Mouse (Mus musculus) thymus, adult 2 months (tissue): ENCODE results near the gene Lancl3.

ENCODE experiments used
- CTCF ChIP-seq: fragments of 200-500 bp; IDR thresholded peaks from 2 replicates; pipeline ENCODE4 v1.5.1; 2012; ENCODE audit warnings: mild to moderate bottlenecking, control low read depth, low read length, moderate library complexity, borderline replicate concordance; ENCODE audit not compliant: control insufficient read depth, poor library complexity, insufficient read depth; ENCODE audit errors: extremely low read depth
- POLR2A ChIP-seq: fragments of 200-500 bp; IDR thresholded peaks from 2 replicates; pipeline ENCODE4 v1.6.1; 2012; ENCODE audit warnings: mild to moderate bottlenecking, low read length, control low read depth, moderate library complexity; ENCODE audit not compliant: control insufficient read depth, poor library complexity, insufficient read depth; ENCODE audit errors: extremely low read depth

GRCm38 (mm10) chrX:9273377-9274002 is 73.8 kb downstream of the Lancl3 start:
- TF ChIP-seq POLR2A (no peak), CTCF (no peak)
